Mouse (Mus musculus) large intestine, adult 2 months (tissue): ENCODE measurements around the gene Pax8. TPM values are rescaled to one million over a fixed set of nuclear protein-coding genes. Genes with fewer than 3 reads are reported as not detected.

Experiments used
- DNase-seq: peaks from one replicate; pipeline ENCODE4 v3.0.0-alpha.2; 2012; ENCODE audit warnings: low read depth, low spot score
- WGBS: fragments of 180-500 bp; shearing (Covaris S2); methylation state at CpG from one replicate; pipeline ENCODE4 v1.1.7; 2018; 5-methylcytosine and 5-hydroxymethylcytosine counted together
- polyA plus RNA-seq: library from polyadenylated mRNA; depleted of rRNA; stranded (reverse); fragments of >200 nt; gene quantifications from 2 replicates; pipeline ENCODE4 v1.2.3, GENCODE M21; 2012; rRNA removed

Pax8 gene
- polyA plus RNA-seq, 1 experiment = 5.7 TPM

GRCm38 (mm10) chr2:24383636-24384035 is 91.8 kb downstream of the Pax8 start:
- no peak for DNase-seq
- 29% methylated on average over 3 of the region's 3 CpGs for WGBS

GRCm38 (mm10) chr2:24382456-24383230 is 92.8 kb downstream of the Pax8 start:
- no peak for DNase-seq
- 81% methylated on average over 9 of the region's 9 CpGs for WGBS

- WGBS = 33% methylated on average over 5 of the region's 5 CpGs
- peak; percentile 94 for DNase-seq
Observed at GRCm38 (mm10) chr2:24378747-24379450, 96.5 kb downstream of the Pax8 start.

Other genes starting within 250 kb of the Pax8 start
- not detected in 2 replicates for gene Il1f5, start 198.6 kb downstream of the Pax8 start, polyA plus RNA-seq
- gene Il1f10, start 184.4 kb downstream of the Pax8 start, polyA plus RNA-seq = not detected in 2 replicates
- 2.9 and 3.4 TPM in 2 replicates for gene Il1rn, start 138.7 kb downstream of the Pax8 start, polyA plus RNA-seq
- 20.1 and 23.3 TPM in 2 replicates for gene Psd4, start 108.0 kb downstream of the Pax8 start, polyA plus RNA-seq